Mouse (Mus musculus): Measurements from ENCODE around the gene Gm4952. TPM values are rescaled to one million over a fixed set of nuclear protein-coding genes. Genes with fewer than 3 reads are reported as not detected.
"Not testable (repeated sequence)": the region's sequence is repeated elsewhere in the genome, so short reads cannot be mapped to it uniquely, and the experiment has no call there.

Gm4952 gene
- total and polyA plus RNA-seq, 3 experiments = 0.17 to 0.40 TPM; not detected in 1

DNA sequence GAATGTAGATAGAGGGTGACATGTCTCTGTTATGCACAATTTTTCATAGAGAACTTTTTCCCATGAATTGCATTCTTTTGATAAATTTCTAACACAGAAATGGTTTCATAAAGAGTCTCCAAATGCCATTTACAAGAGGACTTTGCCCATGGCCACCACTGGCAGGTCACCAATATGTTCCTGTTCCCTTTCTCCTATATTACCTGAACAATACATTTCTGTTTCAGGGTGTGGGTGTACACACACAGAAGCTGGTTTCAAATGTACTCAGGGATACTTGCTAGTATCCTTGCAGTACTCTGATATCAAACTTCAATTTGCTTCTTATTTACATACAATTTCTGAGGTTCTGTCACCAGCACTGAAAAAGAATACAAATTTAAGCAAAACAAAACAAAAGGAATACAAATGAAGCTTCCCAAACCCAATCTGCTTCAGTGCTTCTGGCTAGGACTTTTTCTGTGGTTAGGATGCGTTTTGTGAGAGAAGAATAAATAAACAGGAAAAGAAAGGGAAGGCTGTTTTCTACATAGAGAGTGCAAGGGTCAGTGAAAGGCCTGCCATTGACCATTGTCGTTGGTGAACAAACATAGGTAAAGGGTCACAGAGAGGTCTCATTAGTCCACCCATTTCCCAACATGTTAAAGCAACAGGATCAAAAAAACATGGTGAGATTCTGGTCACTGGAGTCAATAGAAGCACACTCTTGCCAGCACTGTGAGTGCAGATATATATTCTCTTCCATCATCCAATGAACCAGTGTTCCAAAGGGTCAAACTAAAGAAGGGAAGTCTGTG is 1.1 kb downstream of the Gm4952 start:
- DNase-seq = no peak

DNA sequence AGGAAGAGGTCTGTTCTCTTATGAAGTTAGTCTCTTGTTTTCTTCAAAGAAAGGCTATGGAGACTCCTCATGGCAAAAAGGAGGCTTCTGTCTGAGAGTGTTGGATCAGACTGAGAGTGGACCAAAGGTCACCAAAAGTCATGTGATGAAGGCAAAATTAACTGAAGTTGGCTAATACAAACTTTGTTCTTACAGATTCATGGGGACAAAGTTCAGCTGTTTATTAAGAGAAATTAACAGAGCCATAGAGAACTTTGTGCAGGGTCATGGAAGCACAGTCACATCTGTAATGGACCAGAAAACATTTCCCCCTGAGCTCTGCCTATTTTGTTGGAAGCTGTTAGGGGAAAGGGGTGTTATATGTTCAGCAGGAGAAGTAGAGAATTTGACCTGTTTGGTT is 8.6 kb downstream of the Gm4952 start:
- DNase-seq = no peak

DNA sequence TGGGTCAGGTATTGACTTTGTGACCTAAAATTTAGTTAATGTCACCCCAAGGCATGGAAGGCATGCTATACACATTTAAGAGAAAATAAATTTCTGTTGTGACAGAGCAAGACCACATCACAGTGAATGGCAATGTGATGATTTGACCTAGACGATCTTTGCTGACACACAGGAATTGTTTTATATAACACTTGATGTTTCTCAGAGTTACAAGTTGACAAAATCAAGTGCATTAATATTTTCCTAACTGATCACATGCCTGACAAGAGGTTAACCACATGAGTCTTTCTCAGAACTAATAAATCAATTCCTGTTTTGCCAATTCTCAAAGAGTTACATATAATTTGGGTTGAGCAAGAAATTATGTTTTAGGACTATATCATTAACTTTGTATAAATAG is 13.9 kb downstream of the Gm4952 start:
- no peak for DNase-seq

DNA sequence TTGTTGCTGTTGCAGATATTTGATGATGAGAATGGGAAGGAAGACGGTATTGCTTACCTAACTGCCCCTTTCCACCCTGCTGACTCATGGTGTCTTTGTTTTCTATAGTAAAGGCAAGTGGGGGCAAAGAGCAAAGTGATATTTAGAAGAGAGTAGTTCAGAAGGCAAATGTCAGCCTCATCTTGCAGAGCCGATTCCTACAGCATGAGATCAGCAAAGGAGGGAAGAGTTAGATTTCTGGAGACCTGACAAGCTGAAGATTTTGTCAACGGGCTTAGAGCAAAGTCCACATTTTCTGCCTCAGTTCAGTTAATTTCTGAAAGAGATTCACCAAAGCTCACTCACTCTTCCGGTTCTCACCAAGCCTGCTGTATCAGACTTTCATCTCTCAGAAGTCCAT is 33.4 kb downstream of the Gm4952 start, which contains the start of gene Glyat:
TSS of gene Glyat (plus strand) at position 133 of the 400 bp plus-strand sequence.
- DNase-seq = no peak

DNA sequence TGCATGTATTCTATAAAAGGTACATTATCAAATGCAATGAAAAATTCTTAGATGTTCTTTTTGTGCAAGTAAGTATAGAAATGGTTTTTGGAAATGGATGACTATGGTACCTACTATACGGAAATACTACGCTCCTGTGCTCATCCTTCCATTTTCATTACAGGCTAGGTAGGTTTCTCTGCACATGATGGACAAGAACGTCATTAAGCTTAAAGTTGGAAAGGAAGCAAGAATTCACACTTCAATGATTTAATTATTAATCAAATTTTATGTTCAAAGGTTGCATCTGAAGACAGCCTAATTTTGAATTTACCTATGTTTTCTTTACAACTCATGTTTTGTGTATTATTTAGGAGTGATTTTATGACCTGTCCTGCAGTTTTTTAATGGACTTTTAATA is 34.5 kb downstream of the Gm4952 start:
- no peak for DNase-seq

DNA sequence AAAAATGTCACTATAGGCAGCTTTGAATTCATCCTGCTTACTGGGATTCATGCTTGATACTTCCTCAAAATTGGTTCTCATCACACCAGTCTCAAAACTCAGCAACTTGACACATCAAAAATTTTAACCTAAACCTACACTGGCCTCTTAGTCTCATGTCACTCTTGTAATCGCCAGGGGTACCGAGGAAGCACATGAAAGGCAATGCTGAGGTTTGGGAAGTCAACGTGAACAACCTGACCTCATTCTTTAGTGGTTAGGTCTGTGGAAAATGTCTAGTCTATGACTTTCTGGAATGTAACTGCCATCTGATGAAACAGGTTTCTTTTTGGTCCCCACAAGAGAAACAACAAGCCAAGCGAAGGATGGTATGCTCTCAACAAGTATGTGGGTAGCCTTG is 35.2 kb downstream of the Gm4952 start:
- no peak for DNase-seq

DNA sequence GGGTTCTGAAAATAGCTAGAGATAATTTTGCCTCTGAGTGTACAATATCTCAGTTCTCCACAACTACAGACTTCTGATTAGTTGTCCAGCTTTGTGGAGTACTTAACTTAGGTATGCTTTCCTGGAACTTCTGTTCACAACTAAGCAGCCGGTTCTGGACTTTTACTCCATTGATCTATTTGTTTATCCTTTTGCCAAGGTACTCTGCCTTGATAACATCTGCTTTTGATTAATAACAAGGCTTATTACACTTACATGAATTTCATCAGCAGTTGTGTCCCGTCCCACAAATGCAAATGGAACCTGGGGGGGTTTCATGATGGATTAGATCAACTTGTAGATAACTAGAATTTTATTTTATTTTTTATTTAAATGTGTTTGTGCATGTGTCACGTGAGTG is 37.1 kb downstream of the Gm4952 start:
- no peak for DNase-seq

DNA sequence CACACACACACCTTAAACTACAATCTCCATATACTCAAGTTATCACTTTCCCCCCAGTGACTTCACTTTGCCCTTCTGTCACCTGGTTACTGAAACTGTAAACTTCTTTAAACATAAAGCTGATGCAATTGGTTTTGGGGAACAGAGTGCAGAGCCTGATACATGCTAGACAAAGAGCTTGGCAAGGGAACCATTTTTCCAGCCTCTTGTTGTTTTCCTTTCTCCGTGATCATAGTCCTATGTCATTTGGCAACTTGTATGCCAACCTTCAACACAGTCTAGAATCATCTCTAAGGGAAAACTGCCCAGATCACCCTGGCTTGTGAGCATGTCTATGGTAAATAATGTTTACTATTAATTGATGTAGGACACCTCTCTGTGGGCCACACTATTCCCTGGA is 38.3 kb downstream of the Gm4952 start:
- no peak for DNase-seq

DNA sequence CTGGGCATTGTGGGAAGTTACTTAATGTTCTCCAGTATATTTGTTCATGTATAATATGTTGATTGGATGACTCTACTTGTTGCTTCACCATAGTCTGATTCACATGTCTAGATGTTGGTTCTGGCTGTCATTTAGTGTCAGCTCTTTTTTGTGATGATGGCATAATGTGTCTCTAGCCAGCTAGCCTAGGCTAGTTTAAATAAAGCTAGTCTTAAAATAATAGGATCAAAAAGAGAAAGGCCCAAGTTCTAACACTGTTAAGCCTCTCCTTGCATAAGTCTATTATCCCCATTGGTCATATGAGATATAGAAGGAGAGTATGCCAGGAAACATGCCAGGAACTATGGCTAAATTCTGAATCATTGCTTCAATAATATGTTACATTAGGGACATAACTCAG is 49.7 kb downstream of the Gm4952 start:
- no peak for DNase-seq

DNA sequence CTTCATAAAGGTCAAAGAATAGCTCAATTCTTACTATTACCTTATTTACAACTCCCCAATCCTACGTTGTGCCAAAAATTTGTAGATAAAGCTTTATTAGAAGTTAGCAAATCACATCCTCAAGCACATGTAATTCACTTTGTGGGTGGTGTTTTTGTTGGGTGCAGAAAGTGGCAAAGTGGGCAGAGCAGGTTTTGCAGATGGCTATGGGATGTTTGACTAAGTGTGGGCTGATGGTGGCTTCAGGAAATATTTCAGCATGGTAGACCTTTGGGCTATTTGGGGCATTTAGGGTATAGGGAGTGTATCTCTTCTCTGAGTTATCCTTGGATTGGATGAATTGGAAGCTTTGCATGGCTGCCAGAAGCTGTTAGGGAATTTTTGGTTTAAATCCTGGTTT is 66.4 kb downstream of the Gm4952 start:
- DNase-seq = no peak

DNA sequence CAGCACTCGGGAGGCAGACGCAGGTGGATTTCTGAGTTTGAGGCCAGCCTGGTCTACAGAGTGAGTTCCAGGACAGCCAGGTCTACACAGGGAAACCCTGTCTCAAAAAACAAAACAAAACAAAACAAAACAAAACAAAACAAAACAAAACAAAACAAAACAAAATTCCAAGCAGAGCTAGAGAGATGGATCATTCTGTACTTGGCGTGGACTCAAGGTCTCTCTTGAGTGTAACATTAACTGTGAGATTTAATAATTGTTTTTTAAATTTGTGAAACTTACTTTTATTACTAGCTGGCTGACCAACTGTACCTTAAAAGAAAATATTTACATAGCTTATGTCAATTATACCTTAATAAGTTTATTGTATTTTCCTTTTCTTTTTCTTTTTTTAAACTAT is 68.8 kb downstream of the Gm4952 start:
- DNase-seq = not testable (repeated sequence)

DNA sequence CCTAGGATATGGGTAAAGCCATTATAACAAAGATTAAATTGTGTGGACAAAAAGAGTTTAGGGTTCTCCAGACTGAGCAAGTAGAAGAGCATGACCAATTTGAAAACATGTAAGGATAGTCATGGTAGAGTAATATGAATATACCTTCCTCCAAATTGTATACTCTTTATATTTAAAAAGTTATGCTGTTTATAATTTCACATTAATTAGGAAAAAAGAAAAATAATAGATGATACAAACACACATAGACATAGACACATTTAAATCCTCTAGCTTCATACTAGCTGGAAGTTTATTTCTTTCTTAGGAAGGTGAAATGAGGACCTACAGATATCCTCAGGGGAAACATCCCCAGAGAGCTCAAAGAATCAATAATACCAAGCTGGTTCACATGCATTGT is 70.4 kb downstream of the Gm4952 start, which contains the start of gene Olfr1442:
TSS of gene Olfr1442 (plus strand) at position 301 of the 400 bp plus-strand sequence.
- DNase-seq = no peak

DNA sequence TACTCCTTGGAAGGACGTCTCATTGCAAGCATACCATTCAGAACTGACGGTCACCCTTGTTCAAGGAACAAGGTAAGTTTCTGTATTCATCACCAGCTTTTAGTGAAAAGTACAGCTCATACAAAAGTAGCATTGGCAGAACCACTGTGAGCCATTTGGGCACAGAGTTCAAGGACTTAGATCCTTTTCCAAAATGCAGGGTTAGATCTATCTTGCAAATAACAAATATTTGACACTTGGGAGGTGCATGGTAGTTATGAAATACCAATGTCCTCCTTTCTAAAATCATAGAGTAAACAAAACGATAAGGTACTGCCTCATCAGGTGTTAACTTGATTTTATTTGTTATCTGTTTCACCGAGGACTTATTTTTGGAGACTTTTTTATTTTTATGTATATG is 71.3 kb downstream of the Gm4952 start:
- DNase-seq = no peak

DNA sequence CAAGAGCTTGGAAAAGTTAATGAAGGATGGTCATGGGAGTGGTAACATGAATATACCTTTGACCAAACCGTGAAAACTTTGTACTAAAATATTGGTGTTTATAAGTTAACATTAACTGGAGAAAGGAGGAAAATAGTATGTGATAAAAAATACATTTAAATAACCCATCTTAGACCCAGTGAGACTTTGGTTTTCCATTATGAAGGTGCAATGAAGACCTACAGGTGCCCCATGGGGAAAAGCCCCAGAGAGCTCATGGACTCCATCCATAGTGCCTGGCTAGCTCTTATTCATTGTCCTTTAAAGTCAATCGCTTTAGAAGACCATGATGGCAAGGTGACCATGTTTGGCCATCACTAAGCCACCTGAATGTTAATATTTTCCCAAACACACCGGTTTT is 78.0 kb downstream of the Gm4952 start, which contains the start of gene Olfr1443:
TSS of gene Olfr1443 (plus strand) at position 301 of the 400 bp plus-strand sequence.
- DNase-seq = no peak

Other genes starting within 250 kb of the Gm4952 start
- gene Olfr1440, start 212.7 kb upstream of the Gm4952 start, total RNA-seq (2021) = not detected
- not detected in 2 replicates for gene Olfr1440, start 212.7 kb upstream of the Gm4952 start, polyA plus RNA-seq (2012; rRNA removed)
- not detected for gene Olfr1441, start 182.5 kb upstream of the Gm4952 start, total RNA-seq (2021)
- gene Olfr1441, start 182.5 kb upstream of the Gm4952 start, polyA plus RNA-seq (2012; rRNA removed) = not detected in 2 replicates
- gene Pfpl, start 172.1 kb upstream of the Gm4952 start, total RNA-seq (2021) = not detected
- gene Pfpl, start 172.1 kb upstream of the Gm4952 start, polyA plus RNA-seq (2012; rRNA removed) = not detected in 2 replicates
- 10 to 100 TPM; 28.3 to 31.6 TPM for gene Mpeg1, start 139.2 kb upstream of the Gm4952 start, total RNA-seq (2021)
- 3.1 and 4.1 TPM in 2 replicates for gene Mpeg1, start 139.2 kb upstream of the Gm4952 start, polyA plus RNA-seq (2012; rRNA removed)
- gene Dtx4, start 98.5 kb upstream of the Gm4952 start, total RNA-seq (2021) = 10 to 100 TPM; 16.7 to 24.2 TPM
- gene Dtx4, start 98.5 kb upstream of the Gm4952 start, polyA plus RNA-seq (2012; rRNA removed) = 9.2 and 10.8 TPM in 2 replicates
- 1 to 10 TPM; 3.8 to 4.4 TPM for gene Fam111a, start 54.2 kb upstream of the Gm4952 start, total RNA-seq (2021)
- gene Fam111a, start 54.2 kb upstream of the Gm4952 start, polyA plus RNA-seq (2012; rRNA removed) = 0.09 and 0.18 TPM in 2 replicates
- under 1 TPM in 1 of 2 experiments, not detected in 1; 0.86 TPM for gene Glyat, start 33.3 kb downstream of the Gm4952 start, total RNA-seq (2021)
- not detected in 2 replicates for gene Glyat, start 33.3 kb downstream of the Gm4952 start, polyA plus RNA-seq (2012; rRNA removed)
- gene Olfr1442, start 70.5 kb downstream of the Gm4952 start, total RNA-seq (2021) = not detected
- gene Olfr1442, start 70.5 kb downstream of the Gm4952 start, polyA plus RNA-seq (2012; rRNA removed) = not detected in 2 replicates
- gene Olfr1443, start 78.1 kb downstream of the Gm4952 start, total RNA-seq (2021) = not detected
- gene Olfr1443, start 78.1 kb downstream of the Gm4952 start, polyA plus RNA-seq (2012; rRNA removed) = not detected in 2 replicates
- gene Keg1, start 95.8 kb downstream of the Gm4952 start, total RNA-seq (2021) = under 1 TPM; 0.23 to 0.45 TPM
- gene Keg1, start 95.8 kb downstream of the Gm4952 start, polyA plus RNA-seq (2012; rRNA removed) = not detected in 2 replicates
- gene Cntf, start 165.7 kb downstream of the Gm4952 start, total RNA-seq (2021) = 1 to 10 TPM; 2.4 to 2.6 TPM
- gene Cntf, start 165.7 kb downstream of the Gm4952 start, polyA plus RNA-seq (2012; rRNA removed) = not detected in 2 replicates
- 10 to 100 TPM; 75.0 to 81.0 TPM for gene Zfp91, start 196.2 kb downstream of the Gm4952 start, total RNA-seq (2021)
- gene Zfp91, start 196.2 kb downstream of the Gm4952 start, polyA plus RNA-seq (2012; rRNA removed) = 11.5 and 13.2 TPM in 2 replicates
- 1 to 10 TPM; 2.2 to 2.6 TPM for gene Lpxn, start 196.2 kb downstream of the Gm4952 start, total RNA-seq (2021)
- gene Lpxn, start 196.2 kb downstream of the Gm4952 start, polyA plus RNA-seq (2012; rRNA removed) = 1.3 and 1.9 TPM in 2 replicates
- not detected for gene Gm5244, start 246.7 kb downstream of the Gm4952 start, total RNA-seq (2021)
- gene Gm5244, start 246.7 kb downstream of the Gm4952 start, polyA plus RNA-seq (2012; rRNA removed) = not detected in 2 replicates

Data from adrenal gland, adult 2 months (tissue).